Mouse (Mus musculus) CH12F3 (cell line): Measurements from ENCODE around the gene Kctd18.
"Not testable (repeated sequence)": the region's sequence is repeated elsewhere in the genome, so short reads cannot be mapped to it uniquely, and the experiment has no call there.

Experiments
- in situ Hi-C: fragments of 300-500 bp; cut with MboI; formaldehyde crosslinking; loops from 2 replicates; pipeline ENCODE4 v1.14.3; 2020; ENCODE audit warnings: low sequenced_read_pairs

The Kctd18 gene

DNA sequence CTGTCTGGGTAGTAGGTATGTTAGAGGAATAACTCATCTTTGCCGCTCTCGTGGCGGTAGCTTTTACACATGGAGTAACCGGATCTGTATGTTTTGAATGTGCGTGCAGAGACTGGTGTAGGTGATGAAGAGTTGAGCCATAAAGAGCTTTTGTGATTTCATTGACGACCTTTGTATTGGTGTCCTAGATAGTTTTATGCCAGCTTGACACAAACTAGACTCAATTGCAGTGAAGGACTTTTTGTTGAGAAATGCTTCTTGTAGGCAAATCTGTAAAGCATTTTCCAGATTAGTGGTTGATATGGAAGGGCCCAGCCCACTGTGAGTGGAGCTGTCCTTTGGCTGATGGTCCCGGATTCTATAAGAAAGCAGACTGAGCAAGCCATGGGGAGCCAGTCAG, at the start of gene Kctd18:
Kctd18 (minus strand) TSS at position 101 of the 400 bp plus-strand sequence.
- in situ Hi-C loops, result no loop called here

GRCm38 (mm10) chr1:58065606-58066005, 46.9 kb upstream of the Kctd18 start:
- in situ Hi-C loops, result no loop called here

- in situ Hi-C loops, result no loop called here
These were observed 46.4 kb upstream of the Kctd18 start for GRCm38 (mm10) chr1:58065151-58065550.

GRCm38 (mm10) chr1:58062131-58062530, 43.4 kb upstream of the Kctd18 start:
- in situ Hi-C loops, result no loop called here

DNA sequence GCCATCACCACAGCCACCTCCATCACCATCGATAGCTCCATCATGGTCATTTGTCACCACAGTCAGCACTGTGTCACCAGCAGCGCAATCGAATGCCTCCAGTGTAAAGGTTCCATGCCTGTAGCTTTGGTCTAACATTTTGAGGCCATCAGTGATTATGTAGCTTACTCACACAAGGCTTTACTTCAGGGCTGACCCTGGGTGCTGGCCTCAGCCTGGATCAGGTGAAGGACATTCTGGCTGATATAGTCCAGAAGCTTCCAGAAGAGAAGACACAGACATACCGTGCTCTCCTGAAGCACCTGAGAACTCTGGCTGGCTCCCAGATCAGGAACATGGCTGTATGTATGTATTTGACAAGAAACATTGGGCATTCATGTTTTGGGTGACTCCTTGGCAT, 40.1 kb upstream of the Kctd18 start:
- in situ Hi-C loops, result no loop called here

- in situ Hi-C loops, result no loop called here
These were observed 38.2 kb upstream of the Kctd18 start for GRCm38 (mm10) chr1:58056939-58057338.

DNA sequence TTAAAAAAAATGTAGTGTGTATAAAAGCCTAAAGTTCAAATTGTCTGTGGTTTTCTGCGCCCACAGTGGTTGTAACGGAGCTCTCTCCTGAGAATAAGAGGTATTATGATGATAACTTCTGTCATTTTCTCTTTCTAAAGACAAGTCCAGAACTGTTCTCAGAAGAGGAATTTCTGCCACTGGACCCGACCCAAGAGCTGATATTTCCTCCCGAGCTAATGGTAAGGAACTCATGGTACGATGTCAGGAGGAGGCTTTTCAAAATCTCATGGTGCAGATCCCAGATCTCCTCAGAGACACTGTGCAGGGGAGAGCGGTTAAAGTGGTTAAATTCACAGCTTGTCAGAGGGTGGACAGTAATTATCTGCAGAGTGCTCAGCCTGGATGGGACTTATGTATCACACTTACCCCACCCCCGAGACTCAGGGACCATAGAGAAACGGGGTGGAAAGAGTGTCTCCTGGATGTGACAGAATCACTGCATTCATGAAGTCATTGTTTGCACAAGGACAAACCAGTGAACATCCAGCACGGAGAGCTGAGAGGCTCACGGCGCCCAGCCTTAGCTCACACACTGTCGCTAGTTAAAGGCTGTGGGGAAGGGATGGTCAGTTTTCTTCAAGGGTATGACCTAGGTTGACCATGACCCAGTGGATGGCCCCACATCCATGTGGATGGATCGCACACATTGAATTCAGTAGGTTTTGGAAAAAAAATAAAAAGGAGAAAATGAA, 37.5 kb upstream of the Kctd18 start:
- in situ Hi-C loops, result no loop called here

GRCm38 (mm10) chr1:58055598-58055997, 36.8 kb upstream of the Kctd18 start:
- in situ Hi-C loops, result no loop called here

DNA sequence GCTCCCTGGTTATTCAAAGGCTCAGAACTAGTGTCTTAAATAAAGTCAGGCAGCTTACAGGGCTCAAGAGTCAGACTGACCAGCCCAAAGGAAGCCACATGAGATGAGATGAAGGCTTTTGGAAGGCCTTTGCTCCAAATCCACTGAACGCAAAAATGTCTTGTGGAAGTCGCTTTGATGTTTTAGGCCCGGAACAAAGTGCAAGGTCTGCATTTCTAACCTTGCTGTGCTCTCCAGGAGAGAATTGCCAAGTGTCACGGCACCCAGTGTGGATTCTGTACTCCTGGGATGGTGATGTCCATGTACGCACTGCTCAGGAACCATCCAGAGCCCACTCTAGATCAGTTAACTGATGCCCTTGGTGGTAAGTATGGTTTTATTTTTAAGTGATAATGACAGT, 30.4 kb upstream of the Kctd18 start:
- in situ Hi-C loops, result no loop called here

DNA sequence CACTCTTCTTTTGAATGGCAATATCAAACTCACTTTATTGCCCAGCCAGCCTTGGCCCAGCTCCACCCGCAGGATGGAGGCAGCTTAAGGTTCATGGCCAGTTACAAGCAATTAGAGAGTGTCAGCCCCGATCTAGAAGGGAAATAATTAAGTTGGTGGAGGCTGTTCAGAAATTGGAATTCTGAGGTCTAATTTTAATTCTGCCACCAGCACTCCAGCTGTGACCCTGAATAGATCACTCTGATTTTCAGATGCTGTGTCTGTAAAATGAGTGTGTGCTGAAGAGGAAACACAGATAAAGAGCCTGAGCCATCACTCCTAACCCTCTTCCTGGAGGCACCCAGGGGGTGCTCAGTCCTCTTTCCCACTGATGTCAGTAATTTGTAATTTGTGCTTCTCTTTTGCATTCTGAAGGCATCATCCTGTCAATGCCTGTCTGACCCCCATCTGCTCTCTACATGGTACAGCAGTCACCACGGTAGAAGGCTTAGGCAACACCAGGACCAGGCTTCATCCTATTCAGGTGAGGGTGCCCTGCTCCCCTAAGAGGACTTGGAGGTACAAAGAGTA, 28.1 kb upstream of the Kctd18 start:
- in situ Hi-C loops, result no loop called here

- in situ Hi-C loops, result no loop called here
These were observed 26.8 kb upstream of the Kctd18 start for GRCm38 (mm10) chr1:58045546-58045945.

GRCm38 (mm10) chr1:58045076-58045475, 26.3 kb upstream of the Kctd18 start:
- in situ Hi-C loops, result no loop called here

GRCm38 (mm10) chr1:58037306-58037705, 18.6 kb upstream of the Kctd18 start:
- in situ Hi-C loops, result not testable (repeated sequence)

DNA sequence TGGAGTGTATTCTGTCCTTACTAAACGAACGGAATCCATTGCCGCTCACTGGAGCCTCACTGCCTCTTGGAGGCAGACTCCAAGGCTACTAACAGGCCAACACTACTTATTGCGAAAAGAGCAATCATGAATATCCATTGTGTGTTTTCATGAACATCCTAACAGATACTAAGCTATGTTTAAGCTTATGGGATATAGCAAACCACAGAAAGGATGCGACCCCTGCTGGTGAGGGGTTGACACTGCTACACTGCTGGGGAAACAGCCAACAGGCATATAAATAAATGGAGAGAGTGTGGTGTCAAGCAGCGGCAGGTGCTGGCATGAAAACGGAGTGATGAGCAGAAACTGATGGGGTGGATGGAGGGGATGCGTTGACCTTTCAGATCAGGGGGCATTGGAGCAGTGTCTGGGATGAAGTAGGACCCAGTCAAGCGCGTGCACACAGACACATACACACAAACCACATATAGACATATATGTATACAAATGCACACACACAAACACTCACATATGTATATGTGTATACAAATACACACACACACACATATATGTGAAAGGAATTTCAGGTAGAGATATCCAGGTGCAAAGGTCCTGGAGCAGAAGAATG, 12.5 kb upstream of the Kctd18 start:
- in situ Hi-C loops, result no loop called here

DNA sequence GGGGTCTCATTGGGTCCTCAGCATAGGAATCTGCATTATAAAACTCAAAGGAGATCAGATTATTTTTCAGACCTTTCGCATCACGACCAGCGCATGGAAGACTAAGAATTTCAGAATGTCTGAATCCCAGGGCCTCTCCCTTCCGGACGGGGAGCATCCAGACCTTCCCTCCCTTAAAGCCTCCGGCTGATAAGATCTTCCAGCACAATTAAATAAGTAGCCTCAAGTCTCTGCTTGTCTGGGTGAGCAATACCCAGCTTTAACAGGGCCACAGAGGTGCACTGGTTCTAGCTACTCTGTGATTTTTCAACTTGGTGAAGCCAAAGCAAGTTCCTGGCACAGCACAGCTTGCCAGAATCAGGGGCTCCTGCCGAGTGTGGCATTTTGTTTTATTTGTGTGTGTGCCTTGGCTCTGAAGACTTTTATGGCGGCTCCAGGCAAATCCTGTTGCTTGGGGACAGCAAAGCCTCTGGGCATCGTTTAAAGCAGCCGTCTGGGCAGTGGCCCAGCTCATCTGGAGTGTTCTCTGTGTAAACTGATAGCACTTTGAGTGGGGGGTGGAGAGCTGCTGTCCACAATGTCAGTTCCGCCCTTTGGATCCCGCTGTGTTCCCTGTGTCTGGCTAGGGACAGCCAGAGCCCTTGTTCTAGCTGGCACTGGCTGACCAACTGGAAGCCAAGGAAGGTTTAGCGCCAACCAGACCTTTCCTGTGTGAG, 11.6 kb upstream of the Kctd18 start:
- in situ Hi-C loops, result no loop called here

GRCm38 (mm10) chr1:58029636-58030117, 10.9 kb upstream of the Kctd18 start, which contains the start of gene Aox1:
Gene Aox1, plus strand, starts transcription at chr1:58029931.
- in situ Hi-C loops, result no loop called here

DNA sequence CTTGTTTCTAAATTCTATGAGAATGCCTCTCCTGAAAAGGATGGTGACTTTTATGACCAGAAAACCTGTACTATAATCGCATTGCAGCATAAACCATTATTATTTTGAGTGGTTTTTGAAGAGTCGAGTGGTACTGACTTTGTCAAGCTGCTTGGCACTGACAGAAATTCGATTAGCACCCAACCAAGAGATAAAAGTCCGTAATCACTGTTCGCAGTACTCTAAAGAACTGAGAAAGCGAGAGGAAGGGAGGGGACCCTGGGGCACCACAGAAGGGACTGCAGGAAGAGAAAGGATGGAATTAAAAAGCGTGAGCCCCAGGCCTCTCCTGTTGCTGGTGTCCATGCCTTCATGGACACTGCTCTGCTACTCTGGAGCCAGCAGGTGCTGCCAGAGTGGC, 9.0 kb upstream of the Kctd18 start:
- in situ Hi-C loops, result no loop called here

DNA sequence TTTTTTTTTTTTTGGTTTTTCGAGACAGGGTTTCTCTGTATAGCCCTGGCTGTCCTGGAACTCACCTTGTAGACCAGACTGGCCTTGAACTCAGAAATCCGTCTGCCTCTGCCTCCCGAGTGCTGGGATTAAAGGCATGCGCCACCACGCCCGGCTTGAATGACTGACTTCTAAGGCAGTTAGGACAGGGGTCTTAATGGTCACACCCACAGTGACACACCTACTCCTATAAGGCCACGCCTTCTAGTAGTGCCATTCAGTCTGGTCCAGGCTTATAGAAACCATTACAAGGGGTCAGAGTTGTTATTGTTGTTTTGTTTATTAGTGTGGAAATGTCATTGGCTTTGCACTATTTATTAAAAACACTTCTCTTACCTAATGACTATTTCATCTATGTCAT, 12.4 kb downstream of the Kctd18 start:
- in situ Hi-C loops, result not testable (repeated sequence)

DNA sequence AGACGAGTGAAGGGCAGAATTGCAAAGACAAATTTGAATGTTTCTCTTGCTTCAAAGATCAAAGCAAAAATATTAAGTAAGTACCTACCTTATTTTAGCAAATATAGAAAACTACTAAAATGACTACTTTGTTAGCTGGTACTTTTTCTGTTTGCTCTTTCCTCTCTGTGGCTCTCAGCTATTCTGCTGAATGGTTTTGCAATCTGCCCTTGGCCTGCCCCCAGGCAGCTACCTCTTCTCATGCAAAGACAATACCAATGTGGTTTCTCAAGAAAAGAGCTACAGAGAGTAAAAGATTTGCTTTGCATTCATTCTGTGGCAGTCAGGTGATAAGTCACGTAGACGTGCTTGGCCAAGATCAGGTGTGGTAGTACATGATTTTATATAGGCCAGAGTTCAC, 20.6 kb downstream of the Kctd18 start:
- in situ Hi-C loops, result no loop called here

- in situ Hi-C loops, result no loop called here
These were observed 22.6 kb downstream of the Kctd18 start for GRCm38 (mm10) chr1:57996133-57996615.

DNA sequence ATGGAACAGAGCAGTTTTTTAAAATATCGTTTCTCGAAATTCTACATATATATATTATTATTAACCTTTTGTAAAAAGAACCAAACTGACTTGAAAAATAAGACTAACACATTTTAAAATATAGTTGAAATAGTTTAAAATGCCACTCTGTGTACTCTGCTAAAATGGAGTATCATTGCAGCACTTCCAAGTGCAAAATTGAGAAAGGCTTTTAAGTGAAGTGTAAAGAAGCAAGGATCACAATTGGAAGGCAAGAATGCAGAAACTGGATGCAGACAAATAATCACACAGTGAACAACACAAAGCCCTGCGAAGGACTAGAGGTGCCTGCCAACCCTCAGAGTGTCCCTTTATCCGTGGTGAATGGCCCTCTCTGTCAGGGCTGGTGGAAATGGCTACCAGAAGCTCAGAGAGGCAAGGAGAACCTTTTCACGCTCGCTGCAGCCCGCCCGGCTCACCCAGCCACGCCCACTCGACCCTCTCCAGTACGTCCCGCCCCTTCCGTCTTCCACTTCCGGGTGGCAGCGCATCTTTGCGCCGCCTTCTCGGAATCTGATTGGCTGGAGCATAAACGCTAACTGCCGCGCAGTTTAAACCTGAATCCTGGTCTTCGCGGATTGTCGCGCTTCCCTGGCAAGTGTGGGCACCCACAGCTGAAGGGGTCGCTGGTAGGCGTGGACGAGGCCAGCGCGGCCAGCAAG, 23.2 kb downstream of the Kctd18 start, which contains the start of gene Sgo2a:
Sgo2a (plus strand) TSS at position 540 of the 701 bp plus-strand sequence.
- in situ Hi-C loops, result no loop called here
